Mouse (Mus musculus) embryonic fibroblast, embryonic 13.5 days (primary cell): ENCODE measurements at regions not wholly inside any gene's neighbourhood (a gene's known extent, or its start where the extent isn't known, plus 50 kb on each side); places are given as distances from the start of the nearest gene placed in this dataset.

Experiments used
- H3K27ac ChIP-seq: 2 replicates; pipeline ENCODE4 v1.5.1; 2012; ENCODE audit warnings: low read length, control low read depth, inconsistent platforms; ENCODE audit not compliant: insufficient read depth
- H3K4me1 ChIP-seq: 2 replicates; pipeline ENCODE4 v1.6.1; 2011; ENCODE audit warnings: low read length; ENCODE audit not compliant: control insufficient read depth, insufficient read depth
- H3K4me3 ChIP-seq: 2 replicates; pipeline ENCODE4 v1.5.1; 2011; ENCODE audit warnings: mild to moderate bottlenecking, control low read depth, low read length; ENCODE audit not compliant: insufficient read depth
- CTCF ChIP-seq: IDR thresholded peaks from 2 replicates; pipeline ENCODE4 v1.5.1; 2011; ENCODE audit warnings: mild to moderate bottlenecking, control low read depth, low read length, moderate library complexity, borderline replicate concordance; ENCODE audit not compliant: insufficient read depth
- POLR2A ChIP-seq: IDR thresholded peaks from 2 replicates; pipeline ENCODE4 v1.6.1; 2011; ENCODE audit warnings: low read depth, mild to moderate bottlenecking, control low read depth, low read length, moderate library complexity

DNA sequence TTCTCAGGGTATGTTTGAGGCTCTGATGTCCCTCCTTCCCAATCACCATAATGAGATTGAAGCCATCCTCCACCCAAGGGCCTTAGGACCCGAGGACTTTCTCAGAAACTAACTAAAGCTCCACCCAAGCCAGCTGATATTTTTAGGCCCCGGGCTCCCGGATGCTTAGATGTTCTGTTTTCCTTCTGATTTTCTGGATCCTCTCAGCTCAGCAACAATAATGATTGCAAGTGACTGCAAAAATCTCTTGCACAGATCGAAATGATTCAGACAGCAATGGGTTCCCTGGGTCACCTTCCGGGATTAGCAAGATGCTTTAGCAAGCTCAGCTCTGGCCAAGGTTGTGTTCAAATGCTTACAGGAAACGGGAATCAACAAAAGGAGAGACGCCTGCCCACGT lies 168.1 kb upstream of the Serp2 start:
- Histone ChIP-seq H3K4me1 (no peaks in the 10 kb centered on the region; the same call in 1 of the 2 replicates), H3K27ac (no peak overlapping the region), H3K4me3 (no peak overlapping the region)
- TF ChIP-seq CTCF = no peak
- TF ChIP-seq POLR2A = no peak

DNA sequence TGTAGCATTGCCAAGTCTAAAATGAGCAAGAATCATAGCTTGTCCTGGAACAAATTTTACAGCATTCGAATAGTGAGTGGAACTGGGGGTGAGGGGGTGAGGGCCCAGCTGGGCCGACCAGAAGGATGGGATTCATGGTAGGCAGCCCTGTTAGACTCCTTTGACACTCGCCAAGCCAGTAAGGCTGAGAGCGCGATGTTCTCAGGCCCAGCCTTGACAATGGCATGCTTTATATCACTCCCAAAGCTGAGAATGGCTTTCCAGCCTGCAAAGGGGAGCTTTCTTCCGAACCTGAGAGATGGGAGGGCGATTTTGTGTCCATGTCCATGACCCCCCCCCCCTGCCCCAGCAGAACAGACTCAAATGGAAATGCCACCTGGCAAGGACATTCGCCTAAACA lies 167.7 kb upstream of the Serp2 start:
- H3K4me1 ChIP-seq = no peaks in the 10 kb centered on the region; the same call in 1 of the 2 replicates
- H3K4me3 ChIP-seq = no peak overlapping the region
- TF ChIP-seq CTCF = no peak
- no peak for TF ChIP-seq POLR2A
- H3K27ac ChIP-seq = no peak overlapping the region

DNA sequence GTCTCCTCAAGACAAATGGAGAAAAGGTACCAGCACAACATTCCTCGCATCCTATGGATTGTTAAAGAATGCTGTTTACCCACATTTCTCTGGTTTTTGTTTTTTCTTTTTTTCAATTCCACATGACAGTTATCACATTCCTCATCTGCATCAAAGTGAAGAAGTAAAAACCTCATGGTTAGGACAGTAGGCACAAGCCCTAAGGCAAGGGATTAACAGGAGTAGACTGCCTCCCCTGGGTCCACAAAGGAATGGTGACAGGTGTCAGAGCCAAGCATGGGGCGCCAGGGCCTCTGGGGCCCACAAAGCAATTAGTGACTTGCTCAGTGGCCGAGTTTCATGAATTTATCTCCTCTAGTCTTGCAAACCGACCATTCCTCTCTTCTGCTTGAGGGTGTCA lies 166.9 kb upstream of the Serp2 start:
- no peak overlapping the region for H3K4me3 ChIP-seq
- no peak for TF ChIP-seq POLR2A
- no peak for TF ChIP-seq CTCF

DNA sequence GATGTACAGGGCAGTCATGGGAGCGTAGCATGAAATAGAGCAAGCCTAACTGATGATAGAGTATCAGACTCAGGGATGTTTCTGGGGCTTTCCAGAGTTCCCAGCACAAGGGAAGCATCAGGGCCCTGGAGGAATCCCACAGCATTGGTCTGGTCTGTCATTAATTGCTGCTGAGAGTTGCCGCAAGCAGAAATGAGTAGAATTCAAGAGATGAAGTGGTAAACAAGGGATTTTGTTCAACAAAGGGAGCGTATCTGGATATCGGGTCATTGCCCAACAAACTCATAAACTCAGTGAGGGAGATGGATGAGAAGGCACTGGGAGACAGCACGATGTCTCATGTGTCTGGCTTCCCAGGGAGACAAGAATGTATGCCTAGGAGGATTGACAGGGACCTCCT lies 165.6 kb upstream of the Serp2 start:
- no peak overlapping the region for H3K4me3 ChIP-seq
- no peaks in the 10 kb centered on the region; the same call in 1 of the 2 replicates for H3K4me1 ChIP-seq
- no peak overlapping the region for H3K27ac ChIP-seq
- no peak for TF ChIP-seq CTCF
- TF ChIP-seq POLR2A = no peak

More for the DNA sequence above, 166.9 kb upstream of the Serp2 start:
- no peaks in the 10 kb centered on the region; the same call in 1 of the 2 replicates for H3K4me1 ChIP-seq
- no peak overlapping the region for H3K27ac ChIP-seq

DNA sequence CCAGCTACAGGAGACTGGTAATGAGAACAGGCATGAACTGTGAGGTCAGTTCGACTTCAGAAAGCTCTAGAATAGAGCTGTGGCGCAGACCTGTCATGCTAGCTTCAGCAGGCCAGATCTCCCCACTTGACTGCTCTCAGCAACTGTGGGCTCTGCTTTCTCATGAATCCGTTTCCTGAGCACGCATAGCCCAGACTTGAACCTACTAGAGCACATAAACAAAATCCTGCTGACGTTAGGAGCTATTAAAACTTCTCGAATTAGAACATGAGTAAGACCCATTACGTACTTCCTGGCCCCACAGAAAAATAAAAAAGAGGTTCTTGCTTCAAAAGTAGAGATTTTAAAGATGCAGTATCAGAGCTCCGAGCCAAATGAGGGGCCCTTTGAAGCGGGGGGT lies 165.1 kb upstream of the Serp2 start:
- no peak overlapping the region for H3K4me3 ChIP-seq
- TF ChIP-seq CTCF = no peak
- no peak overlapping the region for H3K27ac ChIP-seq
- no peaks in the 10 kb centered on the region; the same call in 1 of the 2 replicates for H3K4me1 ChIP-seq

DNA sequence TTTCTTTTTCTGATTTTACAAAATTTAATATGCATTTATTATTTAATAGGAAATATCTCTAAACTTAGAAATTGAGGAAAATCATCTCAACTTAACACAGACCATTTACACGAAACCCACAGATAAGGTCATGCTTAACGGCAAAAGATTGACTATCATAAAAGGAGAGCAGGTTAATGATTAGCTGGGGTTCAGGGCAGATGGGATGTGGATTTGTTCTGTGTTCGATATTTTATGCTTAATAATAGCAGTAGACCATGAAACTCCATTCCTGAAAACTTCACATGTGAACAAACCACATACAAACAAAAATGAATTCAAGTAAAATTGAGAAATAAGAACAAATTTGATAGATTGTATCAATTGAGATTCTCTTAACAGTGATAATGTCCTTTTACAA lies 160.4 kb upstream of the Serp2 start:
- TF ChIP-seq POLR2A = no peak
- TF ChIP-seq CTCF = no peak
- no peak overlapping the region for H3K27ac ChIP-seq
- H3K4me3 ChIP-seq = no peak overlapping the region
- no peaks in the 10 kb centered on the region; the same call in 1 of the 2 replicates for H3K4me1 ChIP-seq

DNA sequence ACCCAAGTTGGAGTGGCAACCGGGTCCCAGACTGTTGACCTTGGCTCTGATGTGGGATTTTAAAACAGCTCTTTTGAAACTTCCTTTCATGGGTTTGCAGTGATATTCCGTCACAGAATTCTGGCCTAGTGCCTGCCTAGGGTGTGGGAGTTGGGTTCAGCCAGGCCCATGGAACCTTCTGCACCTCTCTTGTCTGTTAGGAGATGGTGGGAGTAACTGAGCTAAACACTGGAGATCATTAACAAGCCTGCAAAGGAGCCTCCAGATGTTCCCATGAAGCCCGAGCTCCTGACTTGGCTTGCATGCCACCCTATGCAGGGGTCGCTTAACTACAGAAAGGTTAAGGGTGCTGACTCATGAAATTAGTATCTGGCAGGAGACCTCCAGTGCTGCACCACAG lies 158.0 kb upstream of the Serp2 start:
- no peaks in the 10 kb centered on the region for H3K4me1 ChIP-seq
- H3K4me3 ChIP-seq = no peak overlapping the region
- no peak for TF ChIP-seq CTCF
- no peak for TF ChIP-seq POLR2A
- peak overlapping the region; percentile 32; the same call in 1 of the 2 replicates for H3K27ac ChIP-seq

DNA sequence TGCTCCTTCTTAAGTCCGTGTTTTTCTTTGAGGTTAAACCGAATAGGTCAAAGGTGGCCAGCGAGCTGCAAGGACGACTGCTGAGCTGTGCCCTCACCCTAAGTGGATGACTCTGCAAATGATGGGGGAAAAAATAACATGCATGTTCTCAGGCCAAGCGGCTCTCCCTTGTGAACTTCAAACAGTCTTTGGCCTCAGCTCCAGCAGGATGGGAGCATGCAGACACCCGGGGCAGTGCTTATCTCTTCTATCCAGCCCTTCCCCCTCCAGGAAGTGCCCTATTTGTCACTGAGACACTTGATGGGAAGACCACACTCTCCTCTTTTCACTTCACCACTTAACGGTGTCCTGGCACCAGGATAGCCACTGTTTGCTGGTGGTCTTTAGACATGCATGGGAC lies 157.3 kb upstream of the Serp2 start:
- no peak overlapping the region for H3K27ac ChIP-seq
- TF ChIP-seq POLR2A (no peak), CTCF (no peak)
- H3K4me3 ChIP-seq = no peak overlapping the region
- no peaks in the 10 kb centered on the region for H3K4me1 ChIP-seq

DNA sequence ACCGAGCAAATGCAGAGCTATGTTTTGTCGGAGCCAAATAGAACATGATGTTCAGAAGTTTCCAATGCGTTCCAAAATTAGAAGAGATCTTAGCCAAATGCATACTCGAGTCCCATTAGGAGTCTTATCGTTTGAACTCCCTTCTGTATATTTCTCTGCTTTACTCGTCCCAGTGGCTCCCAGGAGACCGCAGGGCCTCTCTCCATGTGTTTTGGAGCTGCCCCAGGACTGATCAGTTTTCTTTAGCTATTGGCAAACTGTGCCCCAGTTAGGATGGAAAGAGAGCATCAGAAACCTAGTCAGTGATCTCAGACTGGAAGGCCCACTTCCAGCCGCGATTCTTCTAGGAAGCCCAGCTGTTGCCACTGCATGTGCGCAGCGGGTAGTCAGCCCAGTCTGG lies 152.0 kb upstream of the Serp2 start:
- TF ChIP-seq CTCF (no peak), POLR2A (no peak)

DNA sequence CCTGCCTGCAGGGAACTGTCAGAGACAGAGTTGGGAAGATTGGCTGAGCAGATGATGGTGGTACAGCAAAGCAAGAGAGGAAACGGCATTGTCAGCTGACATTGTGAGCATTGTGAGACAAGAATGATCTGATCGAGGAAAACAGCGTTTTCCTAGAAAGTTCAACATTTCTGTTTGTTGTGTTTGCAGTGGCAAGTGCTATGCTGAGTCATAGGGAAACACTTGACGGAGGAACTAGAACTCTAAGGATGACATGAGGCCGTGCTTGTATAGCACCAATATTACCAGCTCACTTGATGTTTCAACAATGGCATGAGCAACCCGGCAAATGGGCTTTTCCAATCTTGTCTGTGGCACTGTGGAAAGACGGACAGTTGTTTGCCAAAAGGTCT lies 146.7 kb upstream of the Serp2 start:
- H3K27ac ChIP-seq = peak overlapping the region; percentile 51; the same call in 1 of the 2 replicates
- peaks cover 15% of the 10 kb centered on the region for H3K4me1 ChIP-seq
- no peak for TF ChIP-seq CTCF
- no peak for TF ChIP-seq POLR2A
- H3K4me3 ChIP-seq = no peak overlapping the region

More for the DNA sequence above, 152.0 kb upstream of the Serp2 start:
- Histone ChIP-seq H3K27ac (no peak overlapping the region), H3K4me3 (no peak overlapping the region), H3K4me1 (no peaks in the 10 kb centered on the region)
